Mouse (Mus musculus) limb, embryonic 14.5 days (tissue): ENCODE measurements around the gene 4930503B20Rik. TPM values are rescaled to one million over a fixed set of nuclear protein-coding genes. Genes with fewer than 3 reads are reported as not detected.

Experiments
- ATAC-seq: fragments of 200-750 bp; cut with Nextera tagmentation; 2 replicates; pipeline ENCODE4 v1.8.0; 2017; ENCODE audit warnings: low read depth, moderate number of reproducible peaks, moderate TSS enrichment; ENCODE audit not compliant: low FRiP score
- DNase-seq: peaks from one replicate; pipeline ENCODE4 v3.0.0-alpha.2; 2015; ENCODE audit warnings: low spot score
- H3K27ac ChIP-seq: fragments of 300-500 bp; sonication (generic); replicated peaks from 2 replicates; pipeline ENCODE4 v1.5.1; 2014; ENCODE audit warnings: low read depth, mild to moderate bottlenecking, low read length, moderate library complexity, mixed read lengths
- H3K27me3 ChIP-seq: fragments of 300-500 bp; sonication (generic); 2 replicates; pipeline ENCODE4 v1.6.1; 2014; ENCODE audit warnings: low read length, mixed read lengths; ENCODE audit not compliant: control insufficient read depth, insufficient read depth
- H3K36me3 ChIP-seq: fragments of 300-500 bp; sonication (generic); 2 replicates; pipeline ENCODE4 v1.6.1; 2014; ENCODE audit warnings: mild to moderate bottlenecking, low read length, moderate library complexity, mixed read lengths; ENCODE audit not compliant: control insufficient read depth, insufficient read depth
- H3K4me1 ChIP-seq: fragments of 300-500 bp; sonication (generic); 2 replicates; pipeline ENCODE4 v1.6.1; 2014; ENCODE audit warnings: antibody characterized with exemption, low read length, mixed read lengths; ENCODE audit not compliant: control insufficient read depth, insufficient read depth
- H3K4me2 ChIP-seq: fragments of 300-500 bp; sonication (generic); replicated peaks from 2 replicates; pipeline ENCODE4 v1.6.1; 2014; ENCODE audit warnings: low read depth, mild to moderate bottlenecking, low read length, moderate library complexity; ENCODE audit not compliant: severe bottlenecking
- H3K4me3 ChIP-seq: fragments of 300-500 bp; sonication (generic); replicated peaks from 2 replicates; pipeline ENCODE4 v1.5.1; 2014; ENCODE audit warnings: low read length
- H3K9ac ChIP-seq: fragments of 300-500 bp; sonication (generic); 2 replicates; pipeline ENCODE4 v1.6.1; 2014; ENCODE audit warnings: mild to moderate bottlenecking, low read depth, low read length, moderate library complexity; ENCODE audit not compliant: severe bottlenecking
- H3K9me3 ChIP-seq: fragments of 300-500 bp; sonication (generic); 2 replicates; pipeline ENCODE4 v1.6.1; 2016; ENCODE audit warnings: low read length; ENCODE audit not compliant: control insufficient read depth
- POLR2A ChIP-seq: fragments of 200-500 bp; IDR thresholded peaks from 2 replicates; pipeline ENCODE4 v1.8.0; 2012; ENCODE audit warnings: inconsistent platforms, mild to moderate bottlenecking, moderate library complexity, borderline replicate concordance; ENCODE audit not compliant: insufficient read depth, insufficient read length; ENCODE audit errors: extremely low read depth
- WGBS: fragments of 180-500 bp; shearing (Covaris S2); extraction: QIAGEN DNeasy Blood & Tissue Kit; methylation state at CpG from one replicate; pipeline ENCODE4 v1.1.7; 2014; 5-methylcytosine and 5-hydroxymethylcytosine counted together
- polyA plus RNA-seq, 2 experiments: library from polyadenylated mRNA; depleted of rRNA in 1 of 2; stranded (reverse) in 1 of 2; unstranded in 1 of 2; fragments of >200 nt; fragmentation: Nextera tagmentation in 1 of 2; extraction: Ambion mirVana in 1 of 2; gene quantifications; 2 replicates each; pipeline versions ENCODE4 v1.2.1 to v1.2.3; 2012 to 2014

Gene 4930503B20Rik
- polyA plus RNA-seq, 2 experiments, result 0.09 TPM; not detected in 1

DNA sequence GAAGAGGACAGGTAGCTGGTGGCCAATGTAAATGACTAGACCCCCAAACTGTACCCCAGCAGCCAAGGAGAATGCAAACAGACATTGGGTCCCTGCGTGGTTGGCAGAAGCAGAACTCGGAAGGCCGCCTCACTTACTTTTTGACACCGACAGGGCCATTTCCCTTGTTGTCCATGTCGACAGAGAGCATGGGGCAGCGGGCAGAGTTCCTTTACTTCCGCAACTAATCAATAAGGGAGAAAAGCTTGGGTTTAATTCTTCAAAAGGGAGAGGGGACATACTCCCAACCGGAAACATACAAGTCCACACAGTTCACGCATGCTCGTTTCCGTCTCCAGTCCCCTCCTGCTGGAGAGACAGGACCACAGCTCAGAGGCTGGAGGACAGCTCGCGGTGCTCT lies 29.5 kb upstream of the 4930503B20Rik start:
- Histone ChIP-seq H3K9me3 (no peaks in the 10 kb centered on the region), H3K4me3 (no peak overlapping the region), H3K27ac (no peak overlapping the region), H3K27me3 (no peaks in the 10 kb centered on the region), H3K36me3 (no peaks in the 10 kb centered on the region), H3K4me2 (no peak overlapping the region), H3K9ac (no peak overlapping the region), H3K4me1 (peaks cover 14% of the 10 kb centered on the region)
- no peak for ATAC-seq
- 90% methylated on average over 13 of the region's 13 CpGs for WGBS
- DNase-seq, result no peak
- TF ChIP-seq POLR2A, result no peak

DNA sequence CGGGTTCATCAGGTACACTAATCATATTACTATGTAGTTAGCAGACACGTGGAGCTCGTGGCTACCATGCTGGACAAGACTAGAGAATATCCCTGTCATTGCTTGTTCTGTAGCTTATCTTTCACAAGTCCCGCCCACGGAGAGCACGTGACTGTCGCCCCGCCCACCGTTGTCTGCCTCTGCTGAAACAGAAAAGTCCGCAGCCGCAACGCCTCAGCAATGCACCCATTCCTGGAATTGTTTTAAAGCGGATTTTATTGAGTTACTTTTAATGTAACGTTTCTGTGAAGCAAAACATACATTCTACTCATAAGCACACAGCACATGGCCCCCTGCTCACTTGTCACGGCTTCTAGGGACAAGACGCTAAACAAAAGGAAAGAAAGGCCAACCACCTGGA lies 28.5 kb upstream of the 4930503B20Rik start:
- 91% methylated on average over 16 of the region's 16 CpGs for WGBS
- H3K27me3 ChIP-seq, result no peaks in the 10 kb centered on the region
- H3K9ac ChIP-seq, result no peak overlapping the region
- H3K27ac ChIP-seq, result no peak overlapping the region
- H3K4me2 ChIP-seq, result no peak overlapping the region
- H3K4me3 ChIP-seq, result no peak overlapping the region
- no peak for TF ChIP-seq POLR2A
- no peak for ATAC-seq
- DNase-seq, result no peak
- peaks cover 11% of the 10 kb centered on the region for H3K4me1 ChIP-seq
- H3K9me3 ChIP-seq, result no peaks in the 10 kb centered on the region
- no peaks in the 10 kb centered on the region for H3K36me3 ChIP-seq

DNA sequence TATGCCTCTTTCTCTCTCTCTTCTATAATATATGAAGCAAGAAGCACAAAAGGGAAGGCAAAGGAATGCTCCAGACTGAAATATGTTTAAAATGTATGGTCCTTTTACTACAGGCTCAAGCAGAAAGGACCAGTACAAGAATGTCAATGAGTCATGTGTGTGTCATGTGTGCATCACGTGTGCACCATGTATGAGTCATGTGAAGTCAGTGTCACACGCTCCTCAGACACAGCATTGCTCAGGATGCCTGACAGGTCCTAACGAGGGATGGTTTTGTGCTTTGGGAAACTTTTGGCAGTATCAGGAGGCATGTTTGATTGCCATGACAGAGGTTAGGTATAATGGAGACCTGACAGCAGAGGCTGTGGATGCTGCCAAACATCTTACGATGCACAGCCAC lies 25.1 kb upstream of the 4930503B20Rik start:
- no peaks in the 10 kb centered on the region for H3K27me3 ChIP-seq
- no peak overlapping the region for H3K9ac ChIP-seq
- H3K4me2 ChIP-seq, result no peak overlapping the region
- H3K9me3 ChIP-seq, result no peaks in the 10 kb centered on the region
- no peaks in the 10 kb centered on the region for H3K4me1 ChIP-seq
- no peak overlapping the region for H3K4me3 ChIP-seq
- TF ChIP-seq POLR2A, result no peak
- 95% methylated on average over 4 of the region's 4 CpGs for WGBS
- ATAC-seq, result no peak
- no peak overlapping the region for H3K27ac ChIP-seq
- H3K36me3 ChIP-seq, result no peaks in the 10 kb centered on the region
- no peak for DNase-seq

DNA sequence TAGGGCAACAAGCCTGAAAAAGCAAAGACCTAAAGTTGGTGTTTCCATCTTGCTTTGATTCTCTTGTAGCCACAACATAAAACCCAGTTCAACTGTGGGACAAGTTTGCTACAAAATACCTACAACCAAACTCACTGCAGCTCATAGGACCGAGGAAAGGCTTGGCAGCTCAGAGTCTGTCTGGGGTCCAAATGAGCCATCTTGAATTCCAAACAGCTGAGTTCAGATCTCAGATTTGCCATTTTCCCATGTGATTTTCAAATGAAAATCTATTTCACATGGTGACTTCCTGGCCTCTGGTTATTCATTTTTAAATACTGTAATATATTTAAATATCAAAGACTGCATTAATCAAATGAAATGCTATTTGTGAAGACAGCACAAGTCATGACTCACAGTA lies 24.0 kb upstream of the 4930503B20Rik start:
- Histone ChIP-seq H3K4me1 (no peaks in the 10 kb centered on the region), H3K36me3 (no peaks in the 10 kb centered on the region), H3K9me3 (no peaks in the 10 kb centered on the region), H3K27me3 (no peaks in the 10 kb centered on the region), H3K4me3 (no peak overlapping the region), H3K27ac (no peak overlapping the region), H3K9ac (no peak overlapping the region), H3K4me2 (no peak overlapping the region)
- WGBS, result 87% methylated on average over 1 of the region's 1 CpGs
- DNase-seq (no peak), ATAC-seq (no peak)
- TF ChIP-seq POLR2A, result no peak

DNA sequence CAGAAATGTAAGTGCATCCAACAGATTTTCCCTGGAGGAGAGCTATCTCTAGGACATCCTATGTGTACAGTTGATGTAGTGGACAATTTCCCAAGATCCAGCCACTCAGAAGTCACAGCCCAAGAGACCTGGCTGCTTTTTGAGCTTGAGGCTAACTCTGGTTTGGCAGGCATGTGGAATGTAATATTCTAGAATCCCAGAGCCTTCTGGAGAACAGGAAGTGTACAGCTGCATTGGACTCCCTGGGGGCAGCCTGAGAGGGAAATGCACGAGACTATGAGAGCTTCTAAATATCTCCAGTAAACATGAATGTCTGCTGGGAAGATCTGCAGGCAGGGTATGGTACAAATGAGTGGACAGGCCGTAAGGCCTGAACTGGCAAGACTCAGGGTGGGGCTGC lies 20.0 kb upstream of the 4930503B20Rik start:
- no peaks in the 10 kb centered on the region for H3K27me3 ChIP-seq
- no peak overlapping the region for H3K9ac ChIP-seq
- no peaks in the 10 kb centered on the region for H3K36me3 ChIP-seq
- TF ChIP-seq POLR2A, result no peak
- 45% methylated on average over 2 of the region's 2 CpGs for WGBS
- DNase-seq (no peak), ATAC-seq (no peak)
- H3K4me2 ChIP-seq, result no peak overlapping the region
- H3K9me3 ChIP-seq, result no peaks in the 10 kb centered on the region
- no peaks in the 10 kb centered on the region for H3K4me1 ChIP-seq
- no peak overlapping the region for H3K27ac ChIP-seq
- H3K4me3 ChIP-seq, result no peak overlapping the region

DNA sequence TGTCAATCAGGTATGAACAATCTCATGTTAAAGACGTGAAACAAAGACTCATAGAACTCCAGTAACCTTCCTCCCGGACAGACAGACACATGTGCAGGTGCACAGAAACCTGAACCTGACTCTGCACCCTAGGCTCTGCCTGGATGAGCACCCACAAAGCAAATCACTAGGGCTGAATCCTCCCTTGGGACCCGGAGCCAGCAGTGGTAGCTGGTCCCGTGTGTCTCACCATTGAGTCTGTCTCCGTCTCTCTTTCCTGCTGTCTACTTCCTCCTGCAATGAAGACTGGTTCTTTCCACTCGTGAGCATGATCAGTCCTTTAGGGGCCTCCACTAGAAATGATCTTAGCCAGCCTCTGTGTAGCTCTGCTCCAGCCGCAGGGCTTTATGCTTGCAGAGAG lies 10.8 kb upstream of the 4930503B20Rik start:
- Histone ChIP-seq H3K27ac (no peak overlapping the region), H3K9ac (no peak overlapping the region), H3K4me3 (no peak overlapping the region), H3K4me2 (no peak overlapping the region), H3K4me1 (no peaks in the 10 kb centered on the region), H3K9me3 (no peaks in the 10 kb centered on the region), H3K36me3 (no peaks in the 10 kb centered on the region), H3K27me3 (no peaks in the 10 kb centered on the region)
- no peak for TF ChIP-seq POLR2A
- DNase-seq (no peak), ATAC-seq (no peak)
- WGBS, result 82% methylated on average over 7 of the region's 7 CpGs
